Mouse (Mus musculus) left cerebral cortex, adult 2 months (tissue): ENCODE measurements at regions not wholly inside any gene's neighbourhood (a gene's known extent, or its start where the extent isn't known, plus 50 kb on each side); places are given as distances from the start of the nearest gene placed in this dataset.

Source experiments
- DNase-seq, 2 experiments: peaks; one replicate each; pipeline ENCODE4 v3.0.0; 2021 to 2022; ENCODE audit warnings: low spot score in 2 of 2, mixed read lengths in 1 of 2; ENCODE audit errors: extremely low spot score in 1 of 2
- H3K27ac ChIP-seq: fragments of 200-600 bp; 2 replicates; pipeline ENCODE4 v1.8.1; 2022
- H3K4me3 ChIP-seq: fragments of 200-600 bp; 2 replicates; pipeline ENCODE4 v1.8.1; 2022
- CTCF ChIP-seq: fragments of 200-600 bp; IDR thresholded peaks from 2 replicates; pipeline ENCODE4 v1.8.1; 2022; ENCODE audit warnings: antibody characterized with exemption, mild to moderate bottlenecking, moderate library complexity
- intact Hi-C: fragments of 180-260 bp; cut with DNase I; formaldehyde crosslinking; loops from one replicate; pipeline ENCODE4 v1.15.1; 2025

DNA sequence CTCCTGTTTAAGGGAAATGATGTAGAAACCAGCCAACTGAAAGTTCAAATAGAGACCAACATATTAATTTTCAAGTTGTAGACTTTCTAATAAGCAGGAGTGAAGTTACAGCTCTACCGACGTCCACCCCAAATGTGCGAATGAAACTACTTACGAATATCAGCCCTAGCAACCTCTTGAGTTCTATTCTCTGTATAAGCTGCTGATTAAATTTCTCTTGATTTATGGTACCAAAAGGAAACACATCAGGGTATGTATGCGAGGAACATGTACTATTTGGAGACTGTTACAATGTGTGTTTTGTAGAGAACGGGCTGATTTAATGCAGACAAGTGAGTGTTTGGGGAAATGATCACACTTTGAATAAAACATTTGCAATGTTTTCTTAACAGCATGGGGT, 412.9 kb downstream of the Cd109 start:
- H3K27ac ChIP-seq = no peak overlapping the region
- intact Hi-C loops = no loop called here
- no peak for DNase-seq
- TF ChIP-seq CTCF = no peak
- no peak overlapping the region for H3K4me3 ChIP-seq

DNA sequence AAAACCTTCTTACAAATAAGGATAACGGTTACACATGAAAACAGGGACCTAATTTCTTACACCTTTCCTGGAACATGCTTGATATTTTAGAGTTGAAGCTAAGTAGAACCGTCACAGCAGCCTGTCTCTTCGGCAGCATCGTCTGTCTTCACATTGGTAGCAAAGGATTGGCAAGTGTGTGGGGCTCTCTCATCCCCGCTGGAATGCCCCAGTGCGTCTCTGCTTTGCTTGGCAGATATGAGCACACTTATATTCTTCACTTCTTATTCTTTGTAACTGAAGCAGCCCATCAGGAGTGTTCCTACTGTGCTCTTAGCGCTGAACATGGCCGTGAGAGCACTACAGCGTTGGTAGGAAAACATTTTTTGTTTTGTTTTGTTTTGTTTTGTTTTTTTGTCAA, 414.1 kb downstream of the Cd109 start:
- H3K4me3 ChIP-seq = no peak overlapping the region
- intact Hi-C loops = no loop called here
- no peak for TF ChIP-seq CTCF
- no peak for DNase-seq
- H3K27ac ChIP-seq = no peak overlapping the region

DNA sequence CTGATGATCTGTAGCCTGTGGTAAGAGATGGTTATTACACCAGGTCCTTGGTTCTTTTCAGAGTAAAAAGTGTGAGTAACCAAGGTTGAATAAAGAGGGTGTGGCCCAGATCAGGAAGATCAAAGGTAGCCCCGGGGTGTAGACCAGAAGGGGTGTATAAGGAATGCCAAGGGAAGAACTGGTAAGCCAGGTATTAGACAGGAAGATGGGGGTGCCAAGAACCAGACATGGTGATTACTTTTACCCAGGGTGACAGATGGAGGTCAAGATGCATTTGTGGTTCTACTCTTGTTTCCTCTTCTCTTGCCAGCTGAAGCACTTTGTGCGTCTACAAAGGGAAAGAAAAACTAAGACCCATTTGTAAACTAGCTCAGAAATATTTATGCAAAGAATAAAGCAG, 420.3 kb downstream of the Cd109 start:
- intact Hi-C loops = loop anchor here (5.0 kb wide), 1 partner anchor 248 kb away; no protein-coding TSS in a partner anchor
- no peak for TF ChIP-seq CTCF
- no peak for DNase-seq
- no peak overlapping the region for H3K27ac ChIP-seq
- H3K4me3 ChIP-seq = no peak overlapping the region

DNA sequence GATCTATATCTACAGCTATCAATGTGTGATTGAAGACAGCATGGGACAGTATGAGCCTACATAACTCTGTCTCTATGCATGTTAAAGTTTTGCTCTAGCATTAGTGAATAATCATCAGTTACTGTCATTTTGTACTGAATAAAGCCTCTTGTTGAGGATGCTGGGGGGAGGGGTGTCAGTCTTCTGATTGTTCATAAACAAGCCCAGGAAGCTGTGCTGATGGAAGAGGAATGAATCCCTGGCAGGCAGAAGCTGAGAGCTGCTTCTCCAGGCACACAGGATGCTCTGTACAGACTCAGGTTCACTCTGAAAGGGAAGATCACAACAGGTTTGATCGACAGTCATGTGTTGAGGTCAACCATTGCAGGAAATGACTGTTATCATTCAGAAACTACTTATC, 421.7 kb downstream of the Cd109 start:
- DNase-seq = no peak
- Histone ChIP-seq H3K4me3 (no peak overlapping the region), H3K27ac (no peak overlapping the region)
- no peak for TF ChIP-seq CTCF
- intact Hi-C loops = loop anchor here (5.0 kb wide), 1 partner anchor 250 kb away; no protein-coding TSS in a partner anchor

DNA sequence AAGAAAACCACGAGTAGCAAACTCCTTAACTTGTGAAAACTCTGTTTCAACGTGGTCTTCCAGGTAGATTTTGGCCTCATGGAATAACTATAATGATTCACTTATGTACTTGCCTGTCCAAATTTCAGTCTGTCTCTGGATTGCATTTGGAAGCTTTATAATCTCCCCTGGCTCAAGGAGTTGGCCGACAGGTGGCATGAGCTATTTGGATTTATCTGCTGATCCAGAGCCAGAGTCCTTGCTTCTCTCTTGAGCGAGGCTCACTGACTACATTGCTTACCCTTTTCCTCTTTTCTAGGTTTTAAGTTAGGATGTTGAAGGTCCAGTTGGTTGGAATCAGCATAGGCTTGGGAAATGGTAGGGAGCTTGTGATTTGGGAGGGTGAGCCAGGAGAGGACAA, 423.6 kb downstream of the Cd109 start:
- TF ChIP-seq CTCF = no peak
- Histone ChIP-seq H3K27ac (no peak overlapping the region), H3K4me3 (no peak overlapping the region)
- intact Hi-C loops = loop anchor here (5.0 kb wide), 1 partner anchor 252 kb away; no protein-coding TSS in a partner anchor
- DNase-seq = no peak

DNA sequence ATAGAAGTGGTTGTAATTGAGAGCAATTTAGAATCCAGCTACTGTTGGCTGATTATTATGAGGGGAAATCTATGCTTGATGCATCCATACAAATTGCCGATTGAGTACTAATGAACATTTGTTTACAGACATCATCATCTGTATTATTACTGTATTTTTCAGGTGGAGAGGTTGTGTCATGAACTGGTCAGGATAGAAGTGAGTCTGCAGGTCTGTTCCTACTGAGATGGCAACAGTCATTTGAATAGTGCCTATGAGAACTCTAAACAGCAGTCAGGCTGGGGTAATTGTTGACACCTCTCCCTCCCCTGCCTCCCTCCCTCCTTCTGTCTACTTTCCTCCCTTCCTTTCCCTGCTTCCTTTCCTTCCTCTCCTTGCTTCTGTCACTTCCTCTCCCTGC, 429.0 kb downstream of the Cd109 start:
- DNase-seq = no peak
- intact Hi-C loops = no loop called here
- no peak for TF ChIP-seq CTCF
- no peak overlapping the region for H3K4me3 ChIP-seq
- no peak overlapping the region for H3K27ac ChIP-seq

DNA sequence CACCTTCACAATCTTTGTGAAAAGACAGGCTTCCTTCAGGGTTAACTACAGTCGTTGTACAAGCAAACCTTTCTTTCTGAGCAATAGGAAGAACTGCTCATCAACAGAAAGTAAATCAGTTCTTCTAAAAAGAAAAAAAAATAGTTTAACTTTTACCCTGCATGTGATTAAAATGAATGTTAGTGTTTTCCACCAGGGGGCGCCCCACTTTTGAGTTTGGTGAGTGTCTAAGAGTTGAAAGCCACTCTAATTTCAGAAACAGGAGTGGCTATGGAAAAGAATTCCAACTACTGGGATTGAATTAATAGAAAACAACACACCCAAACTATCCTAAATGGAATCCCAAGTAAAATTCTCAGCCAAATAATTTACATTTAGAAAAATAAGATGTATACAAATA, 430.0 kb downstream of the Cd109 start:
- peak; percentile 58 for TF ChIP-seq CTCF
- H3K4me3 ChIP-seq = no peak overlapping the region
- peak in 1 of 2 experiments; percentile 26 for DNase-seq
- intact Hi-C loops = loop anchor here (1.0 kb wide), 1 partner anchor 672 kb away; no protein-coding TSS in a partner anchor
- H3K27ac ChIP-seq = no peak overlapping the region

DNA sequence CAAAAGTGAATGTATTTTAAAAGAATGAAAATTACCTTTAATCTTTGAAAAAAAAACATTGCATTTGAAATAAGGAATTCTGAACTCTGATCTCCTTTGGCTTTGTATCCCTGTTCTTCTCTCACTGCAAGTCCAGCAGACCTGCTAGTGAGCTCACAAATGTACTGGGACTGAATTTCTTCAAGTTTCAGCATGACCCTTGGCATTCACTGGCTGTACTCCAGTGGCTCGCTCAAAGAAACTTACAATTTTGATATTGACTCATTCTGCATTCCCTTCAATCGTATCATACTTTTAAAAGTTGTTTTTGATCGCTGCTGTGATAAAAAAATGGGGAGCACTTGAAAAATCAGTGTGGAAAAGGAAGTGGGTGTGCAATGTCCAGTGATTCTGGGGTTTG, 456.6 kb downstream of the Cd109 start:
- intact Hi-C loops = no loop called here
- no peak for DNase-seq
- no peak overlapping the region for H3K27ac ChIP-seq
- no peak for TF ChIP-seq CTCF
- H3K4me3 ChIP-seq = no peak overlapping the region

DNA sequence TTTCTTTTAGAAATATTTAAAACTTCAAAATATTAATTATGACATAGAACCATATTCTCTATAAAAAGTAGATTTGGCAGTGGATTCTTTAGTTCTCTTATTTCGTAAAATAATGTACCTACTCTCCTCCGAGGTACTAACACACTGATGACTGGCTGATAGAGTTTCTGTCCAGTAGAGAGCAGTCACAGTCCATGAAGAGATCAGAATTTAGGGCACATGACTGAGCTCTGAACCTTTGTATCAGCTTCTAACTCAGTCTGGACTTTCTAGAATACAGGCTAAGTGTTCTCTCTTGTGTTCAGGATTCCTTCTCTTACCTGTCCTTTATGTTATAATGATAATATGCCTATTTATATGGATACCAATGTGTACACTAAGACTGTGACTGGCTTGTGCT, 494.3 kb downstream of the Cd109 start:
- DNase-seq = peak in 1 of 2 experiments; percentile 9
- intact Hi-C loops = loop anchor here (1.0 to 5.0 kb wide), 2 partner anchors 322 to 608 kb away; no protein-coding TSS in a partner anchor
- peak; percentile 60 for TF ChIP-seq CTCF
- Histone ChIP-seq H3K4me3 (no peak overlapping the region), H3K27ac (no peak overlapping the region)

DNA sequence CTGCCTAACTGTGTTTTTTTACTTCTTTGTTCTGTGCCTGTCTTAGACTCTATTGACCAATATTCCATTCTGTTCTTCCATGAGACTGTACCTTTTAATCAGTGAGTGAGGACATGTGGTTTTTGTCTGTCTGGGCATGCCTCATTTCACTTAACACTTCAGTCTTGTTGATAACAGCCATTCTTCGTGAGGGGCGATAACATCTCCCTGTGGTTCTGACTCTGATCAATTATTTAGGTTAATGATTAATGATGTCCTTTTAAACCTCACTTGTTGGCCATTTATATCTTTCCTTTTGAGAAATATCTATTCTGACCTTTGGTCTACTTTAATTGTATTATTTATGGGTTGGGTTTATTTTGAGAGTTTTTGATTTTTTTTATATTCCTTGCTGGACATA, 496.0 kb downstream of the Cd109 start:
- H3K4me3 ChIP-seq = no peak overlapping the region
- intact Hi-C loops = no loop called here
- no peak for TF ChIP-seq CTCF
- no peak overlapping the region for H3K27ac ChIP-seq
- DNase-seq = no peak

DNA sequence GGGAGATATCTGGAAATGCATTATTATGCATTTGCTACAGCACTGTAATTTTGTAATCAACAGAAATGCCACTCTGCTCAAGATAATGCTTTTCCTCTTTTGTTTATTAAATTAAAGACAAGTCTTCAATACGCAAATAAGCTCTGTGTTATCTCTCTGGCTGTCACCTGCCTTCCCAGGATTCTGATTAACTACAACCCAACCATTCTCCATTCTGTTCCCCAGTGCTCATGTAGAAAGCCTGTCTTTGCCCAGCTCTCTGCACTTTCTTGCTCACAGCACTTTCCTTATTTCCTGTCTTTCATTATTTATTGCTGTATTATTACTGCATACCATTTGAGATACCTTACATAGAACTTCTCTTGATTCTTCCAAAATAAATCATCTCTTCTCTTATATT, 525.6 kb downstream of the Cd109 start:
- no peak for DNase-seq
- TF ChIP-seq CTCF = no peak
- Histone ChIP-seq H3K4me3 (no peak overlapping the region), H3K27ac (no peak overlapping the region)
- intact Hi-C loops = no loop called here

DNA sequence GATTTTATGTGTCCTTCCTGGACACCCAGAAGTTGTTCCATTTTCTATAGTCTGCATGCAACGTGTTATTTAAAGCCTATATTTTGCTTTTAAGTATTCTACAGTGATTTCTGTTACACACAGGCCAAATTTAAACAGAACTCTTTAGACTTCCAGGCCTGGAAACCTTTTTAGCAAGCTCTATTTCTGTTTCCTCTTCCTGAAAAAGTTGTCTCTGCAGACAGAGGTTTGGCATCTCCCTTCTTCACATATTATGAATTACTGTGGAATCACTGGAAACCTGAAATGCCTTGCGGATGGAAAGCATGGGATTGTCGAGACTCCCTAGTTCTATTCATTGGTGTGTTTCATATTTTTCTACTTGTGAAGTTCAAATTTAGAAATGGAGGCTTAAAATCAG, 530.7 kb downstream of the Cd109 start:
- no peak for DNase-seq
- TF ChIP-seq CTCF = no peak
- no peak overlapping the region for H3K4me3 ChIP-seq
- intact Hi-C loops = no loop called here
- H3K27ac ChIP-seq = no peak overlapping the region

DNA sequence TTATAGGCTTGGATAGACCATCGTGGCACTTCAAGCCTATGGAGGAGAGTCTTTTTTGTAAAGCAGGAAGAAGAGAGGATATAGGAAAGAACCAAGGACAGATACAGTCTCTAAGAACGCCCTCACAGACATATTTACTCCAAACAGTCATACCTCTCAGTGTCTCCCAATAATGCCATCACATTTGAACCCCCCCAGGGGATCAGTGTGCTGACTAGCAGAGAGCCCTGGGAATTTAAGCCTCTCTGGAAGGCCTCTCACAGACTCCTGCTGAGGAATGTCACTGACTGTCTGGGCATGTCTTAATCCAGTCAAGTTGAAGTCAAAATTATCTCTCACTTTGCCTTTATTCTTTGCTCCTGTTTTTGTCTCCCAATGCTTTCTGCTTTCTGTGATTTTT, 550.2 kb downstream of the Cd109 start:
- Histone ChIP-seq H3K4me3 (no peak overlapping the region), H3K27ac (no peak overlapping the region)
- no peak for DNase-seq
- intact Hi-C loops = no loop called here
- TF ChIP-seq CTCF = no peak
